Mouse (Mus musculus) hindbrain, embryonic 14.5 days (tissue): ENCODE data around the gene Rab8a. TPM values are rescaled to one million over a fixed set of nuclear protein-coding genes. Genes with fewer than 3 reads are reported as not detected.

Experiments
- ATAC-seq: fragments of 200-750 bp; cut with Nextera tagmentation; 2 replicates; pipeline ENCODE4 v1.8.0; 2017; ENCODE audit warnings: moderate number of reproducible peaks, mild to moderate bottlenecking, moderate TSS enrichment, moderate library complexity; ENCODE audit not compliant: low FRiP score
- DNase-seq: peaks from one replicate; pipeline ENCODE4 v3.0.0-alpha.2; 2015; ENCODE audit warnings: low spot score
- H3K27ac ChIP-seq: fragments of 300-500 bp; sonication (generic); 2 replicates; pipeline ENCODE4 v1.5.1; 2014; ENCODE audit warnings: mild to moderate bottlenecking, moderate library complexity
- H3K27me3 ChIP-seq: fragments of 300-500 bp; sonication (generic); 2 replicates; pipeline ENCODE4 v1.6.1; 2014; ENCODE audit warnings: mild to moderate bottlenecking, low read length, mixed read lengths; ENCODE audit not compliant: control insufficient read depth, insufficient read depth
- H3K36me3 ChIP-seq: fragments of 300-500 bp; sonication (generic); replicated peaks from 2 replicates; pipeline ENCODE4 v1.6.1; 2014; ENCODE audit not compliant: control insufficient read depth, insufficient read depth
- H3K4me1 ChIP-seq: fragments of 300-500 bp; sonication (generic); replicated peaks from 2 replicates; pipeline ENCODE4 v1.6.1; 2014; ENCODE audit warnings: antibody characterized with exemption, low read length, mixed read lengths; ENCODE audit not compliant: control insufficient read depth, insufficient read depth
- H3K4me2 ChIP-seq: fragments of 300-500 bp; sonication (generic); replicated peaks from 2 replicates; pipeline ENCODE4 v1.6.1; 2014; ENCODE audit warnings: mild to moderate bottlenecking, moderate library complexity
- H3K4me3 ChIP-seq: fragments of 300-500 bp; sonication (generic); replicated peaks from 2 replicates; pipeline ENCODE4 v1.5.1; 2014; ENCODE audit warnings: mild to moderate bottlenecking, low read length
- H3K9ac ChIP-seq: fragments of 300-500 bp; sonication (generic); 2 replicates; pipeline ENCODE4 v1.6.1; 2014
- H3K9me3 ChIP-seq: fragments of 300-500 bp; sonication (generic); 2 replicates; pipeline ENCODE4 v1.6.1; 2016; ENCODE audit warnings: low read length; ENCODE audit not compliant: control insufficient read depth
- WGBS: fragments of 180-500 bp; shearing (Covaris S2); extraction: QIAGEN DNeasy Blood & Tissue Kit; methylation state at CpG from one replicate; pipeline ENCODE4 v1.1.7; 2014; 5-methylcytosine and 5-hydroxymethylcytosine counted together
- polyA plus RNA-seq: library from polyadenylated mRNA; unstranded; fragments of >200 nt; fragmentation: Nextera tagmentation; extraction: Ambion mirVana; gene quantifications from 2 replicates; pipeline ENCODE4 v1.2.1, GENCODE M21; 2014

Rab8a gene
- polyA plus RNA-seq, 1 experiment from 2014 or later, result 60.4 TPM

DNA sequence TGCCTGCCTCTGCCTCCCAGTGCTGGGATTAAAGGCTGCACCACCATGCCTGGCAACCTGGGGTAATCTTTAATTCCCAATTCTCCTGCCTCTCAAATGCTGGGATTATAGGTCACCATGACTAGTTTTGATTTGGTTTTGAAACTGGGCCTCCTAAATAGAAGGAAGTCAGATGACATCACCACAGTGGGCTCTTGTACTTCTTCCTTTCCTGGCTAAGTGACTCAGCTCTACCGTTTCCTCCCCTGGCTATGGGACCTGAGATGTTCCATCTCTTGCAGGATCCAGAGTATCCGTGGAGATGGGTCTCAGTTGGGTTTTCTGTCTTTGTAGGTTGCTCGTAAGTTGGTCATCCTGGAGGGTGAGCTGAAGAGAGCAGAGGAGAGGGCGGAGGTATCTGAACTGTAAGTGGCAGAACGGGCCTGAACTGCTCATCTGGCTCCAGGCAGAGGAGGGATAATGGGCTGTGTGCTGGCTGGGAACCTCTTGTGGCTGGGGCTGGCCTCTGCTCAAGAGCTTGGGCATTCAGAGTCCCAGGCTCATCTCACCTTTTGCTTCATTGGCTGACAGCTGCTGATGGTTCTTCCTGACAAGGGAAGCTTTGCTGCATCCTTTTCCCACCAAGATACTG is 16.5 kb upstream of the Rab8a start:
- ATAC-seq, result no peak

DNA sequence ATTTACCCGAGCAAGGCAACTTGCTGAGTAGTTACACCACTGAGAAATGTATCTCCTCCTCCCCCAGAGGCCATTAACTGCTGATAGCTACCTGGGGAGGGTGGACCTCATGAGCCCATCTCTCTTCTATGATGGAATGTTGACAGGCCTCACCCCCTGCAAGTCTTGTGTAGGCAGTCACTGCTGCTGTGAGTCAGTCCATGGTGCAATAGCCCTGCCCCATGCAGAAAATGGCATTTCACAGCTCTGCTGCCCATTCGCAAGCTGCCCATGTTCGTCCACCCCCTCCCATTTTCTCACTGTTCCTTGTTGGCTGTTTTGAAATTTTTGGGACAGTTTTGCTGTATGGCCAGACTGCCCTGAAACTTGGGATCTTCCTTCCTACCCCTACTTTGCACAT is 15.5 kb upstream of the Rab8a start:
- no peak for DNase-seq
- peaks cover 96% of the 10 kb centered on the region for H3K36me3 ChIP-seq

More for the DNA sequence above, 16.5 kb upstream of the Rab8a start:
- WGBS, result 91% methylated on average over 5 of the region's 5 CpGs
- Histone ChIP-seq H3K4me2 (no peak overlapping the region), H3K4me1 (no peaks in the 10 kb centered on the region), H3K4me3 (no peak overlapping the region), H3K36me3 (peaks cover 96% of the 10 kb centered on the region), H3K9me3 (no peaks in the 10 kb centered on the region), H3K27me3 (no peaks in the 10 kb centered on the region), H3K9ac (no peak overlapping the region), H3K27ac (no peak overlapping the region)
- DNase-seq, result no peak

DNA sequence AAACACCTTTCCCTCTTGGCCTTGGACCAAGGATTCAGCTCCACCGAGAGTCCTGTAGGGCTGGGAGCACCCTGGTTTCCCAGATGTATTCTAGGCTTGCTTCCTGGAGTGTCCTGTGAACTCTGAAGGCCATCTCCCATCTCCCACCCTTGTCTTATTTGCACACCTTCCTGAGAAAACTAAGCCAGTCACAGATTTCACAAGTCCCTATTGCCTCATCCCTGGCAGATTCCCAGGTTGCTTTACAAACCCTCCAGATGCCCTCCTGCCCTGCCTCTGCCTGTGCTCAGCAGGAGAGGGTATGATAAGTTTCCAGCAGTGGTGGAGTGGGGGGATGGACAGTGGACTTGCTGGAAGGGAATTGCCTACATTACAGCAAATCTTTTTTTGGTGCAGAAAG is 14.9 kb upstream of the Rab8a start:
- Histone ChIP-seq H3K36me3 (peaks cover 96% of the 10 kb centered on the region), H3K27ac (no peak overlapping the region), H3K4me2 (no peak overlapping the region), H3K4me3 (no peak overlapping the region), H3K27me3 (no peaks in the 10 kb centered on the region), H3K9me3 (no peaks in the 10 kb centered on the region), H3K4me1 (no peaks in the 10 kb centered on the region), H3K9ac (no peak overlapping the region)
- 96% methylated on average over 1 of the region's 1 CpGs for WGBS
- no peak for ATAC-seq
- no peak for DNase-seq

More for the DNA sequence above, 15.5 kb upstream of the Rab8a start:
- Histone ChIP-seq H3K4me1 (no peaks in the 10 kb centered on the region), H3K9me3 (no peaks in the 10 kb centered on the region), H3K27me3 (no peaks in the 10 kb centered on the region), H3K27ac (no peak overlapping the region), H3K9ac (no peak overlapping the region), H3K4me3 (no peak overlapping the region), H3K4me2 (no peak overlapping the region)
- ATAC-seq, result no peak
- WGBS, result 91% methylated on average over 3 of the region's 3 CpGs

DNA sequence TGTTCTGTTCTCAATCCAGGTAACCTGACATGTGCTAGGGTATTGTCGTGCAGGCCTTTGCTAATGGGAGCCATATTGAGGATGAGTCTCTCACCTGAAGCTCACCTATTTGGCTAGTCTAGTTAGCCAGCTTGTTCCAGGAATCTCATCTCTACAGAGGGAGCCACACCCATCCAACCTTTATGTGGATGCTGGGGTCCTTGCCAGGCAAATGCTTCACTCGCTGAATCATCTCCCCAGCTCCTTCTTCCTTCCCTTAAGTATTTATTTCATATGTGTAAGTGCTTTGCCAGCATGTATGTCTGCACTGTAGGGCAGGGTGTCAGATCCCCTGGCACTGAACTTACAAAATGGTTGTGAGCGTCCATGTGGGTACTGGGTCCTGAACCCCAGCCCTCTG is 14.4 kb upstream of the Rab8a start:
- Histone ChIP-seq H3K9ac (no peak overlapping the region), H3K4me1 (no peaks in the 10 kb centered on the region), H3K4me2 (no peak overlapping the region), H3K4me3 (no peak overlapping the region), H3K27me3 (no peaks in the 10 kb centered on the region), H3K27ac (no peak overlapping the region), H3K9me3 (no peaks in the 10 kb centered on the region), H3K36me3 (peaks cover 96% of the 10 kb centered on the region)
- no peak for ATAC-seq
- WGBS, result 91% methylated on average over 3 of the region's 3 CpGs
- DNase-seq, result no peak

DNA sequence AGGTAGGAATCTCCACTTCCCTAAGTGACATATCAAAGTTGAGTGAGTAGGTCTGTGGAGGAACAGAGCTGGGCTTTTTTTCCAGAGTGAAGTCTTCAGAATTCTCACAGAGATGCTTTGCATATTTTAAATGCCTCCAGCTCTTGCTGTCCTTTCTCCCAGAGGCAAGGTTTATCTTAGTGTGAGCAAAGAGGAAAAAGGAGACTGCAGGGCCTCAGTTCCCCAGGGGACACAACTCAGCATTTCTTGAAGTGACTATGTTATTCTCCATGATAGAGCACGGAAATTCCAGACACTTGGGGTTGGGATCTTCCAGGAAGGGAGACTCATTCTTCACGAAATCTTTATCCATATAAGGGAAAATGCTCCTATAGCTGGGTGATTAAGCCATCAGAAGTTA is 13.7 kb upstream of the Rab8a start:
- no peak overlapping the region for H3K27ac ChIP-seq
- peaks cover 95% of the 10 kb centered on the region for H3K36me3 ChIP-seq
- no peak overlapping the region for H3K4me3 ChIP-seq
- 92% methylated on average over 2 of the region's 2 CpGs for WGBS
- H3K9me3 ChIP-seq, result no peaks in the 10 kb centered on the region
- no peak overlapping the region for H3K4me2 ChIP-seq
- ATAC-seq (no peak), DNase-seq (no peak)
- H3K9ac ChIP-seq, result no peak overlapping the region
- H3K27me3 ChIP-seq, result no peaks in the 10 kb centered on the region
- no peaks in the 10 kb centered on the region for H3K4me1 ChIP-seq

GRCm38 (mm10) chr8:72149056-72149455 is 11.9 kb upstream of the Rab8a start:
- no peak for DNase-seq
- Histone ChIP-seq H3K27ac (no peak overlapping the region), H3K4me3 (no peak overlapping the region), H3K36me3 (peaks cover 90% of the 10 kb centered on the region), H3K9ac (no peak overlapping the region), H3K9me3 (no peaks in the 10 kb centered on the region), H3K4me1 (no peaks in the 10 kb centered on the region), H3K27me3 (no peaks in the 10 kb centered on the region), H3K4me2 (no peak overlapping the region)
- 92% methylated on average over 1 of the region's 1 CpGs for WGBS
- ATAC-seq, result no peak

DNA sequence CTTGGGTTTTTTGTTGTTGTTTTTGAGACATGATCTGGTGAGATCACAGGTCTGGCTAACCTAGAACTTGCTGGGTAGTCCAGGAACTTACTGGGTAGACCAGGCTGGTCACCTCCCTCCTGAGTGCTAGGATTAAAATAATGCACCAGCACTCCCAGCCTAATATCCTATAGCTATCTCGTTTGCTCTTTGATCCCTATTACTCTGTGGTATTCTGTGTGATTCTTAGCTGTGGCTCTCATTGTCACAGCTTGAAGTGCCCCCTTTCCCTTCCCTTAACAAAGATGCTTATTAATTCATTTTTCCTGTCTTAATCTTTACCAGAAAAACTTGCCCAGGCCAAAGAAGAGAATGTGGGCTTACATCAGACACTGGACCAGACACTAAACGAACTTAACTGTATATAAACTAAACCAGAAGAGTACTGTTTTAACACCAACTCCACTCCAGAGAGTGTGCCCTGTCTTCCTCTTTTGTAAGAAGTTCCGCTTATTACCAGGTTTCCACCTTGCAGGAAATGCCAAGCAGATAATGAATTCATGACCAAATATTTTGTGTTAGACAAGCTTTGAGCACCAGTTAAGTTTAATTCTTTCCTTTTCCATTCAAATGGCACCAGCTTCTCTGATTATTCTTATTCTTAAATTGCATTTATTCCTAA is 9.5 kb upstream of the Rab8a start:
- no peak overlapping the region for H3K4me3 ChIP-seq
- no peaks in the 10 kb centered on the region for H3K4me1 ChIP-seq
- no peaks in the 10 kb centered on the region for H3K9me3 ChIP-seq
- no peak overlapping the region for H3K4me2 ChIP-seq
- H3K9ac ChIP-seq, result no peak overlapping the region
- H3K27ac ChIP-seq, result no peak overlapping the region
- H3K27me3 ChIP-seq, result no peaks in the 10 kb centered on the region
- ATAC-seq (no peak), DNase-seq (no peak)
- peaks cover 67% of the 10 kb centered on the region for H3K36me3 ChIP-seq
- 86% methylated on average over 3 of the region's 3 CpGs for WGBS

- Histone ChIP-seq H3K36me3 (peaks cover 49% of the 10 kb centered on the region), H3K9me3 (no peaks in the 10 kb centered on the region), H3K27me3 (no peaks in the 10 kb centered on the region), H3K4me3 (no peak overlapping the region), H3K4me1 (no peaks in the 10 kb centered on the region), H3K9ac (no peak overlapping the region), H3K27ac (no peak overlapping the region), H3K4me2 (no peak overlapping the region)
- ATAC-seq, result no peak
- no peak for DNase-seq
Measured at GRCm38 (mm10) chr8:72153382-72153781, 7.6 kb upstream of the Rab8a start.

- Histone ChIP-seq H3K4me2 (no peak overlapping the region), H3K27me3 (no peaks in the 10 kb centered on the region), H3K4me1 (peaks cover 22% of the 10 kb centered on the region), H3K27ac (no peak overlapping the region), H3K9ac (no peak overlapping the region), H3K4me3 (no peak overlapping the region), H3K36me3 (0 out of 2 replicates have a peak, but pooled peaks cover 5% of the 10 kb centered on the region), H3K9me3 (no peaks in the 10 kb centered on the region)
- no peak for ATAC-seq
- WGBS, result 87% methylated on average over 2 of the region's 2 CpGs
- no peak for DNase-seq
Measured at GRCm38 (mm10) chr8:72158096-72158495, 2.9 kb upstream of the Rab8a start.
